Mouse (Mus musculus) bone marrow macrophage, adult 2 months (primary cell): ENCODE measurements at regions not wholly inside any gene's neighbourhood (a gene's known extent, or its start where the extent isn't known, plus 50 kb on each side); places are given as distances from the start of the nearest gene placed in this dataset.

Experiments
- CTCF ChIP-seq: IDR thresholded peaks from 2 replicates; pipeline ENCODE4 v1.5.1; 2012; ENCODE audit warnings: low read depth, mild to moderate bottlenecking, low read length, moderate library complexity
- POLR2A ChIP-seq: IDR thresholded peaks from 2 replicates; pipeline ENCODE4 v1.6.1; 2012; ENCODE audit warnings: mild to moderate bottlenecking, low read depth, low read length, borderline replicate concordance

DNA sequence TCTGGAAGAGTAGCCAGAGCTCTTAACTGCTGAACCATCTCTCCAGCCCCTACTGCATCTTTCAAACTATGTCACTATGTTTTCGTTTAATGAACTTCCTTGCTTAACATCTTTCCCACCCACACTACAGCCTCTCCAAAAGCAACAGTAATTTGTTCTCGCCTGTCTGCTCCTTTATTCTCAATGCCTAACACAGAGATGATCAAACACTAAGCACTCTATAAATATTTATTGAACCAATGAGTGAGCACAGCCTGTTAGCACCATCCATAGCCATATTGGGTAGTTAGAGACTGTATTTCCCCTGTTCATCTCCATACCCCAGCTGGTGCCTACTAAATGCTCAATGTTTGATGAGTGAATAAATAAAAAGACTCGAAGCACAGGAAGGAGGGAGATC is 189.6 kb downstream of the Pdcd6ip start:
- TF ChIP-seq POLR2A: no peak
- no peak for TF ChIP-seq CTCF
